14 mouse cellular contexts compared by ENCODE assay signal in the genomic region with DNA sequence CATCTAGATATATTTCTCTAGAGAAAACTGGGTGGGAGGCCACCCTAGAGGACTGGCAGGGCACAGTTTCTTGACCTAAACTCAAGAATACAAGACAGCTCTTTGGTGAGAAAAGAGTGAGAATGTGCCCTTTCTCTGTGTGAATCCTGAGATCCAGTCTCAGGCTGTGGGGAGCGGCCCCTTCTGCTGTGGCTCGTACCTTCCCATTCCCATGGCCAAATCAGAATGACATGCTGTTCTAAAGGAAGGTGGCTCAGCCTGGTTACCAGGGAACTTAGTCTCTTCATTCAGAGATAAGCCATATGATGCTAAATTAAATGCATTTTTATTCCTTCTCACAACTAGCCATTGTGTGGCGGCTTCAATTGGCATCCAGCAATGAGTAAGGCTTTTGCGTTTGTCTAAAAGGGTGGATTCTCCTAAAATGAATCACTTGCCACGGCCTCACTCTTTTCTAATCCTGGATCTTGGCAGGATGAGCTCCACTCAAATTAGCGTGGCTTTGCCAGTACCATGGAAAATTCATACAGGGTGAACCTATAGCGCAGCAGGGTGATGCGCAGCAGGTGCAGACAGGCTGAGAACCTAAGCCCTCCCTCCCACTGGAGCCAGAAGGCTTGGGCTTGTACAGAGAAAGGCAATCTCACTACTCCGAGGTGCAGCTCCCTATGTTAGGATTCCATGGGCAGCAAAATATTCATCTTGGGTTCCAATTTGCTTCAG.
DNase-seq lines count a peak whose midpoint lies in the region; ATAC-seq lines count a peak whose summit lies in the region.
"Had no signal": no experiment of that assay in that cellular context is flagged by ENCODE, and none has a peak within 500 bp of the region (broad histone marks: within the 10 kb centered on the region; RNA-seq: fewer than 3 reads in every experiment).

No protein-coding gene starts in this region.

- peak; percentile 71 for ATAC-seq in forebrain, embryonic 16.5 days
- ATAC-seq in midbrain, embryonic 12.5 days (ENCODE audit: low FRiP score, low read depth): peak; percentile 86
- ATAC-seq in kidney, embryonic 14.5 days (ENCODE audit: low FRiP score, low TSS enrichment): no peak

- peaks cover 20% of the 10 kb centered on the region for H3K4me1 ChIP-seq in forebrain, embryonic 16.5 days (replicated peaks; ENCODE audit: control insufficient read depth, insufficient read depth, low read length)
- peaks cover 31% of the 10 kb centered on the region for H3K4me1 ChIP-seq in midbrain, embryonic 12.5 days
- H3K4me1 ChIP-seq in kidney, embryonic 14.5 days (ENCODE audit: control insufficient read depth, insufficient read depth, low read length): no peaks in the 10 kb centered on the region
- H3K4me1 ChIP-seq: stomach, embryonic 15.5 days had no signal

- H3K27ac ChIP-seq in forebrain, embryonic 16.5 days (ENCODE audit: low read length): peak overlapping the region; percentile 36
- H3K27ac ChIP-seq in midbrain, embryonic 12.5 days (replicated peaks): peak overlapping the region; percentile 77
- H3K27ac ChIP-seq in kidney, embryonic 14.5 days (ENCODE audit: low read depth, low read length): no peak overlapping the region
- H3K27ac ChIP-seq: gastrocnemius, adult 2 months; stomach, embryonic 15.5 days had no signal

- H3K9ac ChIP-seq in forebrain, embryonic 16.5 days (replicated peaks; ENCODE audit: low read depth, low read length): no peak overlapping the region
- H3K9ac ChIP-seq in midbrain, embryonic 12.5 days (replicated peaks): no peak overlapping the region
- no peak overlapping the region for H3K9ac ChIP-seq in kidney, embryonic 14.5 days (ENCODE audit: low read depth, low read length)
- H3K9ac ChIP-seq: stomach, embryonic 15.5 days had no signal

- H3K9me3 ChIP-seq in forebrain, embryonic 16.5 days (ENCODE audit: control insufficient read depth, low read length): no peaks in the 10 kb centered on the region
- H3K9me3 ChIP-seq in midbrain, embryonic 12.5 days: no peaks in the 10 kb centered on the region
- H3K9me3 ChIP-seq in kidney, embryonic 14.5 days (ENCODE audit: control insufficient read depth, low read length): no peaks in the 10 kb centered on the region
- H3K9me3 ChIP-seq: stomach, embryonic 15.5 days had no signal

- WGBS in forebrain, embryonic 16.5 days: 14% methylated on average over 9 of the region's 9 CpGs
- WGBS in midbrain, embryonic 12.5 days: 23% methylated on average over 9 of the region's 9 CpGs
- WGBS in kidney, embryonic 14.5 days: 67% methylated on average over 9 of the region's 9 CpGs

- DNase-seq in frontal cortex, postnatal 36 days (ENCODE audit: low spot score in 2 of 2): peak; percentile 48 to 59
- DNase-seq in frontal cortex, postnatal 10 days (ENCODE audit: low spot score in 2 of 2): no peak
- peak; percentile 26 to 38 for DNase-seq in cerebellum, adult 18-20 months
- no peak for DNase-seq in adrenal gland, postnatal 10 days
- no peak for DNase-seq in spleen, adult 12 weeks (ENCODE audit: low spot score)
- DNase-seq: adrenal gland, postnatal 25 days; B cell, adult 2 months; gastrocnemius, adult 2 months; kidney, postnatal 25 days; lung, postnatal 4 days had no signal

- no peak overlapping the region for H3K4me2 ChIP-seq in forebrain, embryonic 16.5 days (ENCODE audit: low read length)
- H3K4me2 ChIP-seq in midbrain, embryonic 12.5 days (replicated peaks): peak overlapping the region; percentile 16
- no peak overlapping the region for H3K4me2 ChIP-seq in kidney, embryonic 14.5 days (replicated peaks; ENCODE audit: low read depth, low read length)
- H3K4me2 ChIP-seq: stomach, embryonic 15.5 days had no signal

- H3K27me3 ChIP-seq in forebrain, embryonic 16.5 days (replicated peaks; ENCODE audit: control insufficient read depth, insufficient read depth, low read length): no peaks in the 10 kb centered on the region
- no peaks in the 10 kb centered on the region for H3K27me3 ChIP-seq in midbrain, embryonic 12.5 days
- H3K27me3 ChIP-seq in kidney, embryonic 14.5 days (ENCODE audit: control insufficient read depth, insufficient read depth, low read length): no peaks in the 10 kb centered on the region
- H3K27me3 ChIP-seq: stomach, embryonic 15.5 days had no signal

- no peak overlapping the region for H3K4me3 ChIP-seq in forebrain, embryonic 16.5 days (replicated peaks; ENCODE audit: low read length)
- no peak overlapping the region for H3K4me3 ChIP-seq in midbrain, embryonic 12.5 days
- no peak overlapping the region for H3K4me3 ChIP-seq in kidney, embryonic 14.5 days (ENCODE audit: low read length)
- H3K4me3 ChIP-seq: gastrocnemius, adult 2 months; stomach, embryonic 15.5 days had no signal

- no peaks in the 10 kb centered on the region for H3K36me3 ChIP-seq in forebrain, embryonic 16.5 days (ENCODE audit: control insufficient read depth, insufficient read depth)
- H3K36me3 ChIP-seq in midbrain, embryonic 12.5 days: no peaks in the 10 kb centered on the region
- H3K36me3 ChIP-seq in kidney, embryonic 14.5 days (ENCODE audit: control insufficient read depth, insufficient read depth, low read length): no peaks in the 10 kb centered on the region
- H3K36me3 ChIP-seq: stomach, embryonic 15.5 days had no signal

Comparison
In these comparisons a context has a peak if more than half of its experiments do, and no peak if none do; other contexts are left out.
1. DNase-seq: peak in frontal cortex, postnatal 36 days (2 of 2) and cerebellum, adult 18-20 months (2 of 2); none in frontal cortex, postnatal 10 days (0 of 2), adrenal gland, postnatal 10 days (single experiment) and spleen, adult 12 weeks (single experiment).